Mouse (Mus musculus) midbrain, embryonic 11.5 days (tissue): ENCODE measurements at regions not wholly inside any gene's neighbourhood (a gene's known extent, or its start where the extent isn't known, plus 50 kb on each side); places are given as distances from the start of the nearest gene placed in this dataset.

Experiments used
- ATAC-seq: fragments of 200-750 bp; cut with Nextera tagmentation; 2 replicates; pipeline ENCODE4 v1.8.0; 2017; ENCODE audit warnings: moderate TSS enrichment, moderate library complexity; ENCODE audit not compliant: low FRiP score
- DNase-seq: peaks from one replicate; pipeline ENCODE4 v3.0.0; 2015; ENCODE audit warnings: low spot score; ENCODE audit errors: missing footprints
- H3K27ac ChIP-seq: fragments of 300-500 bp; sonication (generic); 2 replicates; pipeline ENCODE4 v1.5.1; 2014; ENCODE audit warnings: low read depth, low read length
- H3K27me3 ChIP-seq: fragments of 300-500 bp; sonication (generic); 2 replicates; pipeline ENCODE4 v1.6.1; 2014; ENCODE audit warnings: mild to moderate bottlenecking, low read length, moderate library complexity, mixed read lengths; ENCODE audit not compliant: control insufficient read depth, insufficient read depth
- H3K36me3 ChIP-seq: fragments of 300-500 bp; sonication (generic); 2 replicates; pipeline ENCODE4 v1.6.1; 2014; ENCODE audit warnings: mild to moderate bottlenecking, low read length, moderate library complexity, mixed read lengths; ENCODE audit not compliant: control insufficient read depth, insufficient read depth
- H3K4me1 ChIP-seq: fragments of 300-500 bp; sonication (generic); 2 replicates; pipeline ENCODE4 v1.6.1; 2014; ENCODE audit warnings: low read length; ENCODE audit not compliant: control insufficient read depth, insufficient read depth
- H3K4me2 ChIP-seq: fragments of 300-500 bp; sonication (generic); 2 replicates; pipeline ENCODE4 v1.6.1; 2014; ENCODE audit warnings: mild to moderate bottlenecking, moderate library complexity
- H3K4me3 ChIP-seq: fragments of 300-500 bp; sonication (generic); 2 replicates; pipeline ENCODE4 v1.5.1; 2014; ENCODE audit warnings: low read depth, low read length
- H3K9ac ChIP-seq: fragments of 300-500 bp; sonication (generic); 2 replicates; pipeline ENCODE4 v1.6.1; 2014; ENCODE audit warnings: low read length
- H3K9me3 ChIP-seq: fragments of 300-500 bp; sonication (generic); 2 replicates; pipeline ENCODE4 v1.6.1; 2016; ENCODE audit warnings: low read length; ENCODE audit not compliant: control insufficient read depth
- WGBS: fragments of 180-500 bp; shearing (Covaris S2); extraction: QIAGEN DNeasy Blood & Tissue Kit; methylation state at CpG from one replicate; pipeline ENCODE4 v1.1.7; 2014; 5-methylcytosine and 5-hydroxymethylcytosine counted together

DNA sequence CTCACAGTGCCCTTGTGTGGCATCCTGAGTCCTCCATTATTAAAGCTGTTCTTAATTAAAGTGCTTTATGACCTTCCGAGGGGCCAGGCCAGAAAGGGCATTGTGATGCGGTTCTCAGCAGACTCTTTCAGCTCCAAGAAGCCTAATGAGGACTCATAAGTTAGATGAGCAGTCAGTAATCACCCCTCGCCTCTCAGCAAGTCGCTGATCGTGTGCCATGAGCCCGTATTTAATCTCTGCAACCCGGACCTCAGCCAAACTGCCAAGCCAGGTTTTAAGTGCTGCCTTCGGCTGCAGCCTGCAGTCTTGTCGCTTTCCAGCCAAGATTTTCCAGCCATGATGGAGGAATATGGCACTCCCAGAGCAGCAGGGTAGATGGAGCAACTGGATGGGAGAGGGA is 56.1 kb upstream of the Rbfox1 start:
- no peaks in the 10 kb centered on the region for H3K36me3 ChIP-seq
- H3K27me3 ChIP-seq, result no peaks in the 10 kb centered on the region
- no peak overlapping the region for H3K4me2 ChIP-seq
- no peaks in the 10 kb centered on the region; the same call in 1 of the 2 replicates for H3K9me3 ChIP-seq
- DNase-seq, result peak; percentile 72
- H3K4me1 ChIP-seq, result no peaks in the 10 kb centered on the region
- no peak overlapping the region for H3K27ac ChIP-seq
- no peak for ATAC-seq
- H3K4me3 ChIP-seq, result no peak overlapping the region
- WGBS, result 80% methylated on average over 9 of the region's 9 CpGs
- no peak overlapping the region for H3K9ac ChIP-seq

- H3K9ac ChIP-seq, result no peak overlapping the region
- no peak overlapping the region for H3K27ac ChIP-seq
- no peak overlapping the region for H3K4me3 ChIP-seq
- H3K4me1 ChIP-seq, result no peaks in the 10 kb centered on the region
- 50% methylated on average over 1 of the region's 1 CpGs for WGBS
- no peaks in the 10 kb centered on the region for H3K9me3 ChIP-seq
- no peak for ATAC-seq
- no peaks in the 10 kb centered on the region for H3K36me3 ChIP-seq
- no peak overlapping the region for H3K4me2 ChIP-seq
- no peak for DNase-seq
- no peaks in the 10 kb centered on the region for H3K27me3 ChIP-seq
Observed at GRCm38 (mm10) chr16:5823316-5823715, 61.8 kb upstream of the Rbfox1 start.

DNA sequence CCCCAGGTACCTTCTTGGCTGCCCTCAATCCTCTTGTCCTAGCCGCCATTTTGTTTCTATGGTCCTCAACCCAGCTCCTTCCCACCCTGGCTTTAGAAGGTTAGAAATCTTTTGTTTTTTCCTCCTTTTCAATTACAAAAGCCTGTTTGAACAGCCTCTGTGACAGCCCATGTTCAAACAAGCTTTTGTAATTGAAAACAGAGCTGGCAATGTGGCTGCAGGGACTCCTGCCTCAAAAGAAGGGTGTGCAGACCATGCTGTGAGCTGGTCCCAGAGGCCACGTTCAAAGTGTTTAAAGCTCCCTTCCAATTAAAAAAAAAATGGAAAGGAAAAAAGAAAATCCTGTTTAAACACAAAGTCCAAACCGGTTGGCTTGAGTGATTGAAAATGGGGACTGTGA is 68.0 kb upstream of the Rbfox1 start:
- WGBS, result 33% methylated on average over 3 of the region's 3 CpGs
- H3K9ac ChIP-seq, result no peak overlapping the region
- no peaks in the 10 kb centered on the region for H3K36me3 ChIP-seq
- no peak overlapping the region for H3K27ac ChIP-seq
- no peak for DNase-seq
- H3K4me2 ChIP-seq, result no peak overlapping the region
- H3K4me1 ChIP-seq, result no peaks in the 10 kb centered on the region
- H3K9me3 ChIP-seq, result no peaks in the 10 kb centered on the region
- H3K27me3 ChIP-seq, result no peaks in the 10 kb centered on the region
- H3K4me3 ChIP-seq, result no peak overlapping the region
- no peak for ATAC-seq

- DNase-seq (no peak), ATAC-seq (no peak)
- Histone ChIP-seq H3K9ac (no peak overlapping the region), H3K4me3 (no peak overlapping the region), H3K4me2 (no peak overlapping the region), H3K27me3 (no peaks in the 10 kb centered on the region), H3K27ac (no peak overlapping the region), H3K4me1 (peaks cover 4% of the 10 kb centered on the region; the same call in 1 of the 2 replicates), H3K9me3 (no peaks in the 10 kb centered on the region), H3K36me3 (no peaks in the 10 kb centered on the region)
- WGBS, result 62% methylated on average over 2 of the region's 2 CpGs
Observed at GRCm38 (mm10) chr16:5812245-5812820, 72.8 kb upstream of the Rbfox1 start.

DNA sequence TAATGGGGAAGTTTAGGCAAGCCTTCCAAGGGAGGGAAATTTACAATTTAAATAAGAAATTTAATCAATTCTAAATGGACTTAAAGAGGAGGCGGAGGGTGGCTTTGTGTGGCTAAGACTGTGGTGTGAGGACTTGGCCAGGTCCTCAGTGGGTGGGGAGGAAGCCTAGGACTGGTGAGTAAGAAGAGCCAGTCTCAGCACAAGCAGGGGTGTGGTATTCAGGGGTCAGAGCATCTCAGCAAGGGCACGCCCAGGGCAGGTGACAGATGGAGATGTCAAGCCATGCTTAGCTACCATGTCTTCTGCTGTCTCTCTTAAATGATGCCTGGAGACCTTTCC is 73.5 kb upstream of the Rbfox1 start:
- Histone ChIP-seq H3K27me3 (no peaks in the 10 kb centered on the region), H3K27ac (no peak overlapping the region), H3K9me3 (no peaks in the 10 kb centered on the region), H3K4me3 (no peak overlapping the region), H3K36me3 (no peaks in the 10 kb centered on the region), H3K9ac (no peak overlapping the region), H3K4me1 (peaks cover 4% of the 10 kb centered on the region; the same call in 1 of the 2 replicates), H3K4me2 (no peak overlapping the region)
- 40% methylated on average over 2 of the region's 2 CpGs for whole genome bisulfite sequencing
- DNase-seq, result no peak
- ATAC-seq, result peak; percentile 35; the same call in 1 of the 2 replicates

- DNase-seq, result no peak
- Histone ChIP-seq H3K9ac (no peak overlapping the region), H3K4me2 (no peak overlapping the region), H3K9me3 (no peaks in the 10 kb centered on the region), H3K4me1 (peaks cover 4% of the 10 kb centered on the region; the same call in 1 of the 2 replicates), H3K4me3 (no peak overlapping the region), H3K27me3 (no peaks in the 10 kb centered on the region), H3K36me3 (no peaks in the 10 kb centered on the region), H3K27ac (no peak overlapping the region)
- 54% methylated on average over 10 of the region's 10 CpGs for WGBS
- ATAC-seq, result no peak; the same call in 1 of the 2 replicates
Observed at GRCm38 (mm10) chr16:5810986-5811653, 74.0 kb upstream of the Rbfox1 start.

- WGBS, result 67% methylated on average over 7 of the region's 7 CpGs
- H3K9ac ChIP-seq, result no peak overlapping the region
- no peak overlapping the region for H3K27ac ChIP-seq
- H3K36me3 ChIP-seq, result no peaks in the 10 kb centered on the region
- H3K4me3 ChIP-seq, result no peak overlapping the region
- no peaks in the 10 kb centered on the region for H3K9me3 ChIP-seq
- DNase-seq (no peak), ATAC-seq (peak; percentile 48; the same call in 1 of the 2 replicates)
- H3K4me2 ChIP-seq, result no peak overlapping the region
- H3K27me3 ChIP-seq, result no peaks in the 10 kb centered on the region
- H3K4me1 ChIP-seq, result no peaks in the 10 kb centered on the region
Observed at GRCm38 (mm10) chr16:5798188-5798587, 87.0 kb upstream of the Rbfox1 start.

- Histone ChIP-seq H3K27me3 (no peaks in the 10 kb centered on the region), H3K9me3 (no peaks in the 10 kb centered on the region), H3K9ac (no peak overlapping the region), H3K4me1 (no peaks in the 10 kb centered on the region), H3K4me2 (no peak overlapping the region), H3K36me3 (no peaks in the 10 kb centered on the region), H3K4me3 (no peak overlapping the region), H3K27ac (no peak overlapping the region)
- ATAC-seq (no peak), DNase-seq (no peak)
- 41% methylated on average over 1 of the region's 1 CpGs for WGBS
Observed at GRCm38 (mm10) chr16:5792216-5792615, 92.9 kb upstream of the Rbfox1 start.

DNA sequence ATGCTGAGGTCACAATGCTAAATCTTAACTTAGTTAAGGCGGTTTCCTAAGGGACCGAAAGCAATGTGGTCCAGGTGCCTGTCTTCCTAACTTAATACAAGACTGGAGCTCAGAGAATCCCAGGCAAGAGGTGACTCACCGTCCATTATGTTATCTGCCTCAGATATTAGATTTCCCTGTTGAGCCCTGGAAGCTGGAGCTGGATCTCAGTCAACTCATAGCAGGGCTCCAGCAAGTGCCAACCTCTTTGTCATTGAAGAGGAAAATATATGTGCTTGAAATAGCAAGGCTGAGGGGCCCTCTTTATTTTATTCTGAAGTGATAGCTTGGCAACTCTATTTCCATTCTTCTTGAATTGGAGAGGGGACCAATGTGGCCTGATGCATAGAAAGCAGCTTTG is 95.0 kb upstream of the Rbfox1 start:
- WGBS, result 89% methylated on average over 3 of the region's 3 CpGs
- no peak overlapping the region for H3K9ac ChIP-seq
- H3K36me3 ChIP-seq, result no peaks in the 10 kb centered on the region
- no peaks in the 10 kb centered on the region for H3K9me3 ChIP-seq
- no peak for DNase-seq
- no peak for ATAC-seq
- H3K27ac ChIP-seq, result no peak overlapping the region
- no peak overlapping the region for H3K4me2 ChIP-seq
- no peaks in the 10 kb centered on the region for H3K4me1 ChIP-seq
- no peak overlapping the region for H3K4me3 ChIP-seq
- H3K27me3 ChIP-seq, result no peaks in the 10 kb centered on the region
